Mouse (Mus musculus): Measurements from ENCODE around the gene Ociad2. TPM values are rescaled to one million over a fixed set of nuclear protein-coding genes. Genes with fewer than 3 reads are reported as not detected.
A peak's percentile ranks its signal among the peaks of the same experiment; 100 is the strongest.
"Not testable (repeated sequence)": the region's sequence is repeated elsewhere in the genome, so short reads cannot be mapped to it uniquely, and the experiment has no call there.

The Ociad2 gene
- polyA plus RNA-seq, 1 experiment from 2014 or later, result 11.4 TPM

GRCm38 (mm10) chr5:73322684-73323083 is 18.1 kb downstream of the Ociad2 start:
- not testable (repeated sequence) for H3K4me1 ChIP-seq; H3K27me3 ChIP-seq; ATAC-seq (replicated peaks; ENCODE audit: low FRiP score); H3K9ac ChIP-seq; H3K27ac ChIP-seq; H3K4me2 ChIP-seq; H3K36me3 ChIP-seq; H3K4me3 ChIP-seq (replicated peaks); H3K9me3 ChIP-seq (replicated peaks)
- 96% methylated on average over 1 of the region's 1 CpGs for WGBS

GRCm38 (mm10) chr5:73319306-73319705 is 21.5 kb downstream of the Ociad2 start:
- H3K4me3 ChIP-seq (replicated peaks), result no peak overlapping the region
- H3K4me1 ChIP-seq, result no peaks in the 10 kb centered on the region; the same call in 1 of the 2 replicates
- H3K4me2 ChIP-seq, result no peak overlapping the region
- no peak overlapping the region for H3K9ac ChIP-seq
- no peak for ATAC-seq (replicated peaks; ENCODE audit: low FRiP score)
- peaks cover 33% of the 10 kb centered on the region for H3K36me3 ChIP-seq
- H3K27me3 ChIP-seq, result no peaks in the 10 kb centered on the region
- WGBS, result 89% methylated on average over 5 of the region's 5 CpGs
- H3K27ac ChIP-seq, result no peak overlapping the region
- H3K9me3 ChIP-seq (replicated peaks), result no peaks in the 10 kb centered on the region

- Histone ChIP-seq H3K27me3 (no peaks in the 10 kb centered on the region), H3K36me3 (peaks cover 77% of the 10 kb centered on the region), H3K9me3 (replicated peaks) (no peaks in the 10 kb centered on the region), H3K4me2 (no peak overlapping the region), H3K9ac (no peak overlapping the region), H3K27ac (no peak overlapping the region), H3K4me1 (no peaks in the 10 kb centered on the region), H3K4me3 (replicated peaks) (no peak overlapping the region)
- ATAC-seq (replicated peaks; ENCODE audit: low FRiP score), result no peak
- WGBS, result 97% methylated on average over 2 of the region's 2 CpGs
Observed at GRCm38 (mm10) chr5:73314654-73315053, 26.2 kb downstream of the Ociad2 start.

GRCm38 (mm10) chr5:73313591-73313990 is 27.2 kb downstream of the Ociad2 start:
- Histone ChIP-seq H3K27ac (no peak overlapping the region), H3K27me3 (no peaks in the 10 kb centered on the region), H3K36me3 (peaks cover 86% of the 10 kb centered on the region), H3K4me3 (replicated peaks) (no peak overlapping the region), H3K4me1 (no peaks in the 10 kb centered on the region), H3K9me3 (replicated peaks) (no peaks in the 10 kb centered on the region), H3K4me2 (no peak overlapping the region), H3K9ac (no peak overlapping the region)
- 91% methylated on average over 10 of the region's 10 CpGs for WGBS
- no peak for ATAC-seq (replicated peaks; ENCODE audit: low FRiP score)

GRCm38 (mm10) chr5:73311458-73311857 is 29.4 kb downstream of the Ociad2 start:
- Histone ChIP-seq H3K4me1 (no peaks in the 10 kb centered on the region), H3K4me2 (no peak overlapping the region), H3K27me3 (no peaks in the 10 kb centered on the region), H3K36me3 (peaks cover 96% of the 10 kb centered on the region), H3K9me3 (replicated peaks) (no peaks in the 10 kb centered on the region), H3K9ac (no peak overlapping the region), H3K4me3 (replicated peaks) (no peak overlapping the region), H3K27ac (no peak overlapping the region)
- 93% methylated on average over 5 of the region's 5 CpGs for WGBS
- peak; percentile 69; the same call in 1 of the 2 replicates for ATAC-seq (replicated peaks; ENCODE audit: low FRiP score)

GRCm38 (mm10) chr5:73310401-73310800 is 30.4 kb downstream of the Ociad2 start:
- Histone ChIP-seq H3K27ac (no peak overlapping the region), H3K4me3 (replicated peaks) (no peak overlapping the region), H3K36me3 (peaks cover 94% of the 10 kb centered on the region), H3K4me1 (no peaks in the 10 kb centered on the region), H3K27me3 (no peaks in the 10 kb centered on the region), H3K9me3 (replicated peaks) (no peaks in the 10 kb centered on the region), H3K9ac (no peak overlapping the region), H3K4me2 (no peak overlapping the region)
- WGBS, result 93% methylated on average over 1 of the region's 1 CpGs
- ATAC-seq (replicated peaks; ENCODE audit: low FRiP score), result no peak

- no peak overlapping the region for H3K27ac ChIP-seq
- no peak overlapping the region for H3K4me3 ChIP-seq (replicated peaks)
- H3K9me3 ChIP-seq (replicated peaks), result no peaks in the 10 kb centered on the region
- H3K36me3 ChIP-seq, result peaks cover 93% of the 10 kb centered on the region
- ATAC-seq (replicated peaks; ENCODE audit: low FRiP score), result no peak
- H3K9ac ChIP-seq, result no peak overlapping the region
- no peaks in the 10 kb centered on the region for H3K27me3 ChIP-seq
- H3K4me1 ChIP-seq, result no peaks in the 10 kb centered on the region
- WGBS, result 88% methylated on average over 4 of the region's 4 CpGs
- H3K4me2 ChIP-seq, result no peak overlapping the region
Observed at GRCm38 (mm10) chr5:73309496-73309895, 31.3 kb downstream of the Ociad2 start.

GRCm38 (mm10) chr5:73307297-73307696 is 33.5 kb downstream of the Ociad2 start:
- H3K27me3 ChIP-seq, result no peaks in the 10 kb centered on the region
- H3K27ac ChIP-seq, result no peak overlapping the region
- ATAC-seq (replicated peaks; ENCODE audit: low FRiP score), result no peak
- H3K9me3 ChIP-seq (replicated peaks), result no peaks in the 10 kb centered on the region
- H3K9ac ChIP-seq, result no peak overlapping the region
- no peak overlapping the region for H3K4me2 ChIP-seq
- WGBS, result 93% methylated on average over 3 of the region's 3 CpGs
- H3K4me1 ChIP-seq, result no peaks in the 10 kb centered on the region
- H3K4me3 ChIP-seq (replicated peaks), result no peak overlapping the region
- H3K36me3 ChIP-seq, result peaks cover 84% of the 10 kb centered on the region

GRCm38 (mm10) chr5:73306486-73306885 is 34.3 kb downstream of the Ociad2 start:
- Histone ChIP-seq H3K36me3 (peaks cover 85% of the 10 kb centered on the region), H3K27me3 (no peaks in the 10 kb centered on the region), H3K4me2 (no peak overlapping the region), H3K27ac (no peak overlapping the region), H3K9ac (no peak overlapping the region), H3K4me3 (replicated peaks) (no peak overlapping the region), H3K4me1 (no peaks in the 10 kb centered on the region), H3K9me3 (replicated peaks) (no peaks in the 10 kb centered on the region)
- no peak for ATAC-seq (replicated peaks; ENCODE audit: low FRiP score)
- WGBS, result 94% methylated on average over 6 of the region's 6 CpGs

GRCm38 (mm10) chr5:73304507-73304906 is 36.3 kb downstream of the Ociad2 start:
- Histone ChIP-seq H3K4me2 (no peak overlapping the region), H3K27me3 (no peaks in the 10 kb centered on the region), H3K4me3 (replicated peaks) (no peak overlapping the region), H3K4me1 (no peaks in the 10 kb centered on the region), H3K9me3 (replicated peaks) (no peaks in the 10 kb centered on the region), H3K9ac (no peak overlapping the region), H3K27ac (no peak overlapping the region), H3K36me3 (peaks cover 84% of the 10 kb centered on the region)
- 81% methylated on average over 12 of the region's 12 CpGs for WGBS
- no peak for ATAC-seq (replicated peaks; ENCODE audit: low FRiP score)

GRCm38 (mm10) chr5:73301601-73302307 is 39.1 kb downstream of the Ociad2 start:
- H3K9me3 ChIP-seq (replicated peaks), result no peaks in the 10 kb centered on the region
- H3K4me1 ChIP-seq, result no peaks in the 10 kb centered on the region
- no peak overlapping the region for H3K4me2 ChIP-seq
- no peak overlapping the region for H3K27ac ChIP-seq
- H3K4me3 ChIP-seq (replicated peaks), result no peak overlapping the region
- 88% methylated on average over 7 of the region's 7 CpGs for WGBS
- no peak overlapping the region for H3K9ac ChIP-seq
- H3K27me3 ChIP-seq, result no peaks in the 10 kb centered on the region
- ATAC-seq (replicated peaks; ENCODE audit: low FRiP score), result no peak
- peaks cover 77% of the 10 kb centered on the region for H3K36me3 ChIP-seq

GRCm38 (mm10) chr5:73295916-73296315 is 44.9 kb downstream of the Ociad2 start:
- Histone ChIP-seq H3K27me3 (no peaks in the 10 kb centered on the region), H3K9ac (no peak overlapping the region), H3K4me3 (replicated peaks) (no peak overlapping the region), H3K4me2 (no peak overlapping the region), H3K9me3 (replicated peaks) (no peaks in the 10 kb centered on the region), H3K36me3 (peaks cover 51% of the 10 kb centered on the region), H3K4me1 (peaks cover 18% of the 10 kb centered on the region), H3K27ac (no peak overlapping the region)
- no peak for ATAC-seq (replicated peaks; ENCODE audit: low FRiP score)
- WGBS, result 97% methylated on average over 4 of the region's 4 CpGs

- WGBS, result 95% methylated on average over 7 of the region's 7 CpGs
- no peak for ATAC-seq (replicated peaks; ENCODE audit: low FRiP score)
- Histone ChIP-seq H3K4me1 (peaks cover 18% of the 10 kb centered on the region), H3K9me3 (replicated peaks) (no peaks in the 10 kb centered on the region), H3K4me3 (replicated peaks) (no peak overlapping the region), H3K4me2 (no peak overlapping the region), H3K27me3 (no peaks in the 10 kb centered on the region), H3K27ac (no peak overlapping the region), H3K9ac (no peak overlapping the region), H3K36me3 (peaks cover 42% of the 10 kb centered on the region)
Observed at GRCm38 (mm10) chr5:73295016-73295415, 45.8 kb downstream of the Ociad2 start.
